Mouse (Mus musculus) intestine, embryonic 16.5 days (tissue): ENCODE measurements around the gene Iqch. TPM values are rescaled to one million over a fixed set of nuclear protein-coding genes. Genes with fewer than 3 reads are reported as not detected.

ENCODE experiments used
- ATAC-seq: fragments of 200-750 bp; cut with Nextera tagmentation; 2 replicates; pipeline ENCODE4 v1.8.0; 2017; ENCODE audit warnings: moderate TSS enrichment, moderate library complexity
- H3K27ac ChIP-seq: fragments of 300-500 bp; sonication (generic); 2 replicates; pipeline ENCODE4 v1.5.1; 2014; ENCODE audit warnings: mild to moderate bottlenecking, low read length
- H3K27me3 ChIP-seq: fragments of 300-500 bp; sonication (generic); replicated peaks from 2 replicates; pipeline ENCODE4 v1.6.1; 2014; ENCODE audit warnings: low read length, control low read depth, mixed read lengths; ENCODE audit not compliant: control insufficient read depth, insufficient read depth
- H3K36me3 ChIP-seq: fragments of 300-500 bp; sonication (generic); 2 replicates; pipeline ENCODE4 v1.6.1; 2014; ENCODE audit warnings: low read length, control low read depth; ENCODE audit not compliant: control insufficient read depth, insufficient read depth
- H3K4me1 ChIP-seq: fragments of 300-500 bp; sonication (generic); 2 replicates; pipeline ENCODE4 v1.6.1; 2014; ENCODE audit warnings: low read length, control low read depth, mixed read lengths; ENCODE audit not compliant: control insufficient read depth, insufficient read depth
- H3K4me2 ChIP-seq: fragments of 300-500 bp; sonication (generic); 2 replicates; pipeline ENCODE4 v1.6.1; 2014; ENCODE audit warnings: low read depth, low read length, control low read depth
- H3K4me3 ChIP-seq: fragments of 300-500 bp; sonication (generic); 2 replicates; pipeline ENCODE4 v1.5.1; 2014; ENCODE audit warnings: mild to moderate bottlenecking, low read length
- H3K9ac ChIP-seq: fragments of 300-500 bp; sonication (generic); 2 replicates; pipeline ENCODE4 v1.6.1; 2014; ENCODE audit warnings: low read depth, low read length
- H3K9me3 ChIP-seq: fragments of 300-500 bp; sonication (generic); 2 replicates; pipeline ENCODE4 v1.6.1; 2016; ENCODE audit warnings: low read length, control low read depth; ENCODE audit not compliant: control insufficient read depth
- WGBS: fragments of 180-500 bp; shearing (Covaris S2); extraction: QIAGEN DNeasy Blood & Tissue Kit; methylation state at CpG from one replicate; pipeline ENCODE4 v1.1.7; 2014; 5-methylcytosine and 5-hydroxymethylcytosine counted together
- polyA plus RNA-seq: library from polyadenylated mRNA; unstranded; fragments of >200 nt; fragmentation: Nextera tagmentation; extraction: Ambion mirVana; gene quantifications from 2 replicates; pipeline ENCODE4 v1.2.1, GENCODE M21; 2015

Iqch gene
- 0.06 TPM in 1 of 2 replicates, not detected in the other for polyA plus RNA-seq

- H3K9ac ChIP-seq, result peak within 1 kb of the TSS; percentile 87
- H3K27ac ChIP-seq, result peak within 1 kb of the TSS; percentile 66
- H3K36me3 ChIP-seq, result no peaks in the 10 kb centered on the region
- no peaks in the 10 kb centered on the region for H3K9me3 ChIP-seq
- ATAC-seq, result peak; percentile 99
- H3K4me3 ChIP-seq, result peak within 1 kb of the TSS; percentile 97
- H3K4me2 ChIP-seq, result peak within 1 kb of the TSS; percentile 54
- H3K4me1 ChIP-seq, result peaks cover 11% of the 10 kb centered on the region
- 2% methylated on average over 70 of the region's 70 CpGs for WGBS
- no peaks in the 10 kb centered on the region for H3K27me3 ChIP-seq
These were observed at the start of gene Iqch, which contains the start of gene Aagab for GRCm38 (mm10) chr9:63602043-63602939. Iqch (minus strand) TSS chr9:63602493. Aagab (plus strand) TSS chr9:63602660.

- no peak overlapping the region for H3K4me2 ChIP-seq
- H3K9ac ChIP-seq, result no peak overlapping the region; the same call in 1 of the 2 replicates
- peaks cover 7% of the 10 kb centered on the region for H3K4me1 ChIP-seq
- H3K9me3 ChIP-seq, result no peaks in the 10 kb centered on the region
- no peak for ATAC-seq
- H3K4me3 ChIP-seq, result no peak overlapping the region
- peaks cover 8% of the 10 kb centered on the region; the same call in 1 of the 2 replicates for H3K36me3 ChIP-seq
- WGBS, result 52% methylated on average over 11 of the region's 11 CpGs
- H3K27ac ChIP-seq, result peak overlapping the region; percentile 24; the same call in 1 of the 2 replicates
- no peaks in the 10 kb centered on the region for H3K27me3 ChIP-seq
These were observed 49.3 kb upstream of the Iqch start for GRCm38 (mm10) chr9:63651594-63651993.

- Histone ChIP-seq H3K27ac (no peak overlapping the region), H3K4me2 (no peak overlapping the region)
These were observed 48.6 kb upstream of the Iqch start for GRCm38 (mm10) chr9:63650905-63651304.

GRCm38 (mm10) chr9:63649841-63650545 is 47.7 kb upstream of the Iqch start:
- WGBS, result 86% methylated on average over 8 of the region's 8 CpGs
- H3K4me1 ChIP-seq, result peaks cover 7% of the 10 kb centered on the region
- no peak overlapping the region for H3K4me2 ChIP-seq
- no peak overlapping the region for H3K9ac ChIP-seq
- ATAC-seq, result no peak
- peaks cover 4% of the 10 kb centered on the region; the same call in 1 of the 2 replicates for H3K36me3 ChIP-seq
- H3K9me3 ChIP-seq, result no peaks in the 10 kb centered on the region
- no peak overlapping the region for H3K4me3 ChIP-seq
- no peaks in the 10 kb centered on the region for H3K27me3 ChIP-seq
- no peak overlapping the region for H3K27ac ChIP-seq

More at GRCm38 (mm10) chr9:63650905-63651304, 48.6 kb upstream of the Iqch start:
- no peak overlapping the region; the same call in 1 of the 2 replicates for H3K9ac ChIP-seq
- no peaks in the 10 kb centered on the region for H3K9me3 ChIP-seq
- H3K36me3 ChIP-seq, result peaks cover 8% of the 10 kb centered on the region; the same call in 1 of the 2 replicates
- peaks cover 7% of the 10 kb centered on the region for H3K4me1 ChIP-seq
- WGBS, result 89% methylated on average over 14 of the region's 14 CpGs
- ATAC-seq, result no peak
- H3K27me3 ChIP-seq, result no peaks in the 10 kb centered on the region
- no peak overlapping the region for H3K4me3 ChIP-seq

GRCm38 (mm10) chr9:63648520-63648918 is 46.2 kb upstream of the Iqch start:
- H3K4me1 ChIP-seq, result peaks cover 7% of the 10 kb centered on the region
- H3K4me3 ChIP-seq, result no peak overlapping the region
- no peaks in the 10 kb centered on the region for H3K27me3 ChIP-seq
- H3K9me3 ChIP-seq, result no peaks in the 10 kb centered on the region
- H3K27ac ChIP-seq, result no peak overlapping the region
- H3K4me2 ChIP-seq, result no peak overlapping the region
- no peak overlapping the region for H3K9ac ChIP-seq
- H3K36me3 ChIP-seq, result peaks cover 4% of the 10 kb centered on the region; the same call in 1 of the 2 replicates
- 84% methylated on average over 9 of the region's 9 CpGs for WGBS
- no peak for ATAC-seq

GRCm38 (mm10) chr9:63647581-63648519 is 45.6 kb upstream of the Iqch start:
- H3K36me3 ChIP-seq, result peaks cover under 1% of the 10 kb centered on the region; the same call in 1 of the 2 replicates
- no peaks in the 10 kb centered on the region for H3K27me3 ChIP-seq
- no peak overlapping the region for H3K4me3 ChIP-seq
- no peaks in the 10 kb centered on the region for H3K9me3 ChIP-seq
- no peak overlapping the region for H3K4me2 ChIP-seq
- 75% methylated on average over 9 of the region's 9 CpGs for WGBS
- ATAC-seq, result no peak
- no peak overlapping the region for H3K27ac ChIP-seq
- H3K4me1 ChIP-seq, result peaks cover 7% of the 10 kb centered on the region
- H3K9ac ChIP-seq, result no peak overlapping the region

GRCm38 (mm10) chr9:63645084-63645483 is 42.8 kb upstream of the Iqch start:
- no peak overlapping the region for H3K4me3 ChIP-seq
- no peaks in the 10 kb centered on the region for H3K27me3 ChIP-seq
- no peaks in the 10 kb centered on the region for H3K4me1 ChIP-seq
- ATAC-seq, result no peak
- no peaks in the 10 kb centered on the region for H3K9me3 ChIP-seq
- no peak overlapping the region for H3K4me2 ChIP-seq
- no peak overlapping the region for H3K27ac ChIP-seq
- no peaks in the 10 kb centered on the region; the same call in 1 of the 2 replicates for H3K36me3 ChIP-seq
- H3K9ac ChIP-seq, result no peak overlapping the region
- WGBS, result 79% methylated on average over 8 of the region's 8 CpGs

- Histone ChIP-seq H3K27ac (no peak overlapping the region), H3K4me3 (no peak overlapping the region), H3K36me3 (no peaks in the 10 kb centered on the region; the same call in 1 of the 2 replicates), H3K4me2 (no peak overlapping the region), H3K9me3 (no peaks in the 10 kb centered on the region), H3K27me3 (no peaks in the 10 kb centered on the region), H3K4me1 (no peaks in the 10 kb centered on the region), H3K9ac (no peak overlapping the region)
- 90% methylated on average over 6 of the region's 6 CpGs for WGBS
- ATAC-seq, result no peak
These were observed 41.7 kb upstream of the Iqch start for GRCm38 (mm10) chr9:63644011-63644410.
